Mouse (Mus musculus) lung, adult 2 months (tissue): ENCODE results near the gene Cyp4f40. TPM values are rescaled to one million over a fixed set of nuclear protein-coding genes. Genes with fewer than 3 reads are reported as not detected.
"Not testable (repeated sequence)": the region's sequence is repeated elsewhere in the genome, so short reads cannot be mapped to it uniquely, and the experiment has no call there.

ENCODE experiments used
- DNase-seq: peaks from one replicate; pipeline ENCODE4 v3.0.0; 2022
- H3K4me1 ChIP-seq: fragments of 200-500 bp; 2 replicates; pipeline ENCODE4 v1.6.1; 2011; ENCODE audit warnings: low read length; ENCODE audit not compliant: control insufficient read depth, insufficient read depth
- H3K4me3 ChIP-seq: fragments of 200-500 bp; replicated peaks from 2 replicates; pipeline ENCODE3; 2011; ENCODE audit warnings: low read depth, mild to moderate bottlenecking, control low read depth, low read length; ENCODE audit errors: extremely low read depth
- CTCF ChIP-seq: fragments of 200-500 bp; IDR thresholded peaks from 2 replicates; pipeline ENCODE4 v1.5.1; 2011; ENCODE audit warnings: mild to moderate bottlenecking, low read length, control low read depth; ENCODE audit not compliant: insufficient read depth
- POLR2A ChIP-seq: fragments of 200-500 bp; IDR thresholded peaks from 2 replicates; pipeline ENCODE4 v1.6.1; 2011; ENCODE audit warnings: low read depth, mild to moderate bottlenecking, control low read depth, low read length, borderline replicate concordance; ENCODE audit errors: extremely low read depth
- WGBS: fragments of 180-500 bp; shearing (Covaris S2); methylation state at CpG from one replicate; pipeline ENCODE4 v1.1.7; 2018; 5-methylcytosine and 5-hydroxymethylcytosine counted together
- polyA plus RNA-seq: library from polyadenylated mRNA; depleted of rRNA; stranded (reverse); fragments of >200 nt; gene quantifications from 2 replicates; pipeline ENCODE4 v1.2.3, GENCODE M21; 2012; rRNA removed

Cyp4f40 gene
- polyA plus RNA-seq, 1 experiment = 0.07 TPM

GRCm38 (mm10) chr17:32690959-32691358 is 32.3 kb downstream of the Cyp4f40 start:
- TF ChIP-seq POLR2A = no peak
- TF ChIP-seq CTCF = no peak
- no peak for DNase-seq
- Histone ChIP-seq H3K4me1 (no peaks in the 10 kb centered on the region), H3K4me3 (no peak overlapping the region)
- 88% methylated on average over 1 of the region's 1 CpGs for WGBS

DNA sequence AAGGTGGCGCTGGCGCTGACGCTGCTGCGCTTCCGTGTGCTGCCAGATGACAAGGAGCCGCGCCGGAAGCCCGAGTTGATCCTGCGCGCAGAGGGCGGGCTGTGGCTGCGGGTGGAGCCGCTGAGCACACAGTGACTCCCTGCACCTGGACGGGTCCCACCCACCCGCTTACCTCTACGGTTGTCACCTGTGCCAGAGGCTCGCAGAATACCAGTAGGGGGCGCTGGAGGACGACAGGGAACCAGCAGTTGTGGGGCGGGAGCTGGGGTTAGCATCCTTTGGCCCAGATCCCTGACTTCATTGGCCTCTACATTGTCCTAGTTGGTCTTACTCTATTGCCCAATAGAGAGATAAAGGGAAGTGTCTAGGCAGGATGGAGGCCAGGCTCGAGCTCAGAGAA is 44.1 kb downstream of the Cyp4f40 start:
- WGBS = 41% methylated on average over 22 of the region's 22 CpGs
- TF ChIP-seq POLR2A (no peak), CTCF (no peak)
- peak; percentile 27 for DNase-seq
- H3K4me1 ChIP-seq = no peaks in the 10 kb centered on the region
- no peak overlapping the region for H3K4me3 ChIP-seq

DNA sequence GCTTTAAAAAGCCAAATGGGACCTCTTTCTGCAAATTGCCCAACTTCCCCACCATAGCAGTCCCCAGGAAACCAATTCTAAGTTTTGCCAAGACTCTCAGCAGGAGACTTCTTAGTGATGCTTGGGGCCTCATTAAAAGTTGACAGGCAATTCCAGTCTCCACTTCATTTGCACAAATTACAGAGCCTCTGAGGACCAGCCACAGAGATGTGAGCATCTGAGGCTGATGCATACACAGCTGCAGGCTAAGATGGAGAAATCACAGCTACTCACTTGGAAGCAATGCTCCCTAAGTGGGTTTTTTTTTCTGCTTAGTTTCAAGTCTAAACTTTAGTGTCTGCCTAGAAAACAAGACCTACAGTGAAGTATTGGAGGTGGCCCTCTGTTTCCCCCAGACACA is 51.8 kb downstream of the Cyp4f40 start:
- not testable (repeated sequence) for DNase-seq, H3K4me3 ChIP-seq, H3K4me1 ChIP-seq

DNA sequence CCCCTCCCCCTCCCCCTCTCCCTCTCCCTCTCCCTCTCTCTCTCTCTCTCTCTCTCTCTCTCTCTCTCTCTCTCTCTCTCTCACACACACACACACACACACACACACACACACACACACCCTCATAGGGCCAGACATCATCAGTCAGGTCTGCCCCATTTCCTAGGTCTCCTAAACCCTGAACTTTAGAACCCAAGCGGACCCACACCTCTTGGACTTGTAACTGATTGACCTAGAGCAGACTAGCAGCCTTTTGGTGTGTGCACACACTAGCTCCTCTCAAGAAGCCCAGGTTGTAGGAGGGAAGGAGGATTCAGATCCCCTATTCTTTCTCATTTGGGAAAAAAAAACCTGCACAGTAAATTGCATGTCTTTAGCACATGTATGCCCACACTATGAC is 63.5 kb downstream of the Cyp4f40 start:
- not testable (repeated sequence) for DNase-seq, H3K4me1 ChIP-seq, H3K4me3 ChIP-seq
- WGBS = 85% methylated on average over 1 of the region's 1 CpGs

- DNase-seq = no peak
- no peak overlapping the region for H3K4me3 ChIP-seq
- H3K4me1 ChIP-seq = no peaks in the 10 kb centered on the region
- TF ChIP-seq CTCF = no peak
- TF ChIP-seq POLR2A = no peak
- WGBS = 79% methylated on average over 7 of the region's 7 CpGs
These were observed 64.1 kb downstream of the Cyp4f40 start for GRCm38 (mm10) chr17:32722771-32723170.

DNA sequence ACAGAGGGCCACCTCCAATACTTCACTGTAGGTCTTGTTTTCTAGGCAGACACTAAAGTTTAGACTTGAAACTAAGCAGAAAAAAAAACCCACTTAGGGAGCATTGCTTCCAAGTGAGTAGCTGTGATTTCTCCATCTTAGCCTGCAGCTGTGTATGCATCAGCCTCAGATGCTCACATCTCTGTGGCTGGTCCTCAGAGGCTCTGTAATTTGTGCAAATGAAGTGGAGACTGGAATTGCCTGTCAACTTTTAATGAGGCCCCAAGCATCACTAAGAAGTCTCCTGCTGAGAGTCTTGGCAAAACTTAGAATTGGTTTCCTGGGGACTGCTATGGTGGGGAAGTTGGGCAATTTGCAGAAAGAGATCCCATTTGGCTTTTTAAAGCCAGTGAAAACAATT is 67.7 kb downstream of the Cyp4f40 start:
- not testable (repeated sequence) for H3K4me3 ChIP-seq, H3K4me1 ChIP-seq, DNase-seq

Other genes with a start within 250 kb of the Cyp4f40 start
- 3.6 and 3.9 TPM in 2 replicates for gene Pglyrp2, start 234.7 kb upstream of the Cyp4f40 start, polyA plus RNA-seq
- 4.0 and 18.7 TPM in 2 replicates for gene Cyp4f39, start 206.2 kb upstream of the Cyp4f40 start, polyA plus RNA-seq
- gene Cyp4f17, start 152.8 kb upstream of the Cyp4f40 start, polyA plus RNA-seq = 7.8 and 16.8 TPM in 2 replicates
- 24.2 and 24.3 TPM in 2 replicates for gene Cyp4f16, start 122.3 kb upstream of the Cyp4f40 start, polyA plus RNA-seq
- 0.09 and 0.11 TPM in 2 replicates for gene Cyp4f37, start 37.6 kb upstream of the Cyp4f40 start, polyA plus RNA-seq
- gene Cyp4f15, start 26.7 kb downstream of the Cyp4f40 start, polyA plus RNA-seq = 7.7 and 8.4 TPM in 2 replicates
- gene Zfp871, start 129.4 kb downstream of the Cyp4f40 start, polyA plus RNA-seq = 8.2 and 13.8 TPM in 2 replicates
- gene Zfp811, start 151.0 kb downstream of the Cyp4f40 start, polyA plus RNA-seq = 0.06 TPM in 1 of 2 replicates, not detected in the other
- gene Zfp799, start 171.4 kb downstream of the Cyp4f40 start, polyA plus RNA-seq = 2.4 and 5.8 TPM in 2 replicates
- gene Zfp870, start 232.7 kb downstream of the Cyp4f40 start, polyA plus RNA-seq = 0.88 and 1.7 TPM in 2 replicates